Comparison of ENCODE assay signal across 22 mouse cellular contexts in genomic region chr8:121660602-121661001, GRCm38 (mm10). TPM values are rescaled to one million over a fixed set of nuclear protein-coding genes. Genes with fewer than 3 reads are reported as not detected.
DNase-seq lines count a peak whose midpoint lies in the region; ATAC-seq and TF ChIP-seq lines count a peak whose summit lies in the region.
"Had no signal": no experiment of that assay in that cellular context is flagged by ENCODE, and none has a peak within 500 bp of the region (broad histone marks: within the 10 kb centered on the region; RNA-seq: fewer than 3 reads in every experiment).

No protein-coding gene starts in this region.

- ATAC-seq in kidney, embryonic 14.5 days (ENCODE audit: low FRiP score, low TSS enrichment): no peak
- ATAC-seq: activated CD4-positive, CD25-positive, alpha-beta regulatory T cell, adult 4 months; forebrain, postnatal 0 days; Patski had no signal

- peaks cover 15% of the 10 kb centered on the region for H3K4me1 ChIP-seq in kidney, adult 2 months (ENCODE audit: control insufficient read depth, insufficient read depth, low read length)
- peaks cover 11% of the 10 kb centered on the region for H3K4me1 ChIP-seq in kidney, embryonic 14.5 days (ENCODE audit: control insufficient read depth, insufficient read depth, low read length)
- H3K4me1 ChIP-seq in ES-Bruce4 (ENCODE audit: control insufficient read depth, insufficient read depth, low read length): no peaks in the 10 kb centered on the region
- H3K4me1 ChIP-seq: liver, embryonic 15.5 days had no signal

- no peak overlapping the region for H3K4me2 ChIP-seq in kidney, embryonic 14.5 days (replicated peaks; ENCODE audit: low read depth, low read length)
- H3K4me2 ChIP-seq: heart, embryonic 15.5 days; limb, embryonic 15.5 days; liver, embryonic 15.5 days; midbrain, embryonic 12.5 days had no signal

- DNase-seq in cerebellum, postnatal 10 days: peak; percentile 69 to 78
- no peak for DNase-seq in cerebellum, adult 8-10 months
- peak; percentile 86 for DNase-seq in kidney, adult 2 months
- DNase-seq in kidney, postnatal 25 days: peak; percentile 64 to 76
- DNase-seq in T-cell, adult 2 months (ENCODE audit: low spot score): no peak
- DNase-seq: adrenal gland, postnatal 14 days; B cell, adult 2 months; cerebellum, adult 9-10 months; forebrain, postnatal 0 days; gastrocnemius, postnatal 36 days; heart, postnatal 4 days; thymus, postnatal 25 days had no signal

- no peak overlapping the region for H3K27ac ChIP-seq in kidney, adult 2 months (ENCODE audit: insufficient read depth, low read depth, low read length)
- no peak overlapping the region for H3K27ac ChIP-seq in kidney, embryonic 14.5 days (ENCODE audit: low read depth, low read length)
- no peak overlapping the region for H3K27ac ChIP-seq in ES-Bruce4 (ENCODE audit: insufficient read depth, low read length)
- H3K27ac ChIP-seq: forebrain, embryonic 10.5 days; heart, embryonic 15.5 days; limb, embryonic 15.5 days; liver, embryonic 15.5 days; macrophage; midbrain, embryonic 12.5 days had no signal

- TF ChIP-seq CTCF in kidney, adult 2 months (conservative IDR thresholded peaks at IDR 0.05; ENCODE audit: insufficient read depth, insufficient read length, low read depth, low read length): no peak
- no peak for TF ChIP-seq CTCF in ES-Bruce4 (IDR thresholded peaks at IDR 0.05; ENCODE audit: low read depth, low read length)

- H3K27me3 ChIP-seq in kidney, adult 2 months (replicated peaks; ENCODE audit: control insufficient read depth, insufficient read depth, low read length): no peaks in the 10 kb centered on the region
- no peaks in the 10 kb centered on the region for H3K27me3 ChIP-seq in kidney, embryonic 14.5 days (ENCODE audit: control insufficient read depth, insufficient read depth, low read length)
- no peaks in the 10 kb centered on the region for H3K27me3 ChIP-seq in ES-Bruce4 (ENCODE audit: control insufficient read depth, insufficient read depth, low read length, poor library complexity, severe bottlenecking)
- H3K27me3 ChIP-seq: heart, embryonic 15.5 days; limb, embryonic 15.5 days had no signal

- H3K36me3 ChIP-seq in kidney, adult 2 months (ENCODE audit: control insufficient read depth, insufficient read depth, low read length): no peaks in the 10 kb centered on the region
- H3K36me3 ChIP-seq in kidney, embryonic 14.5 days (ENCODE audit: control insufficient read depth, insufficient read depth, low read length): no peaks in the 10 kb centered on the region
- H3K36me3 ChIP-seq in ES-Bruce4 (ENCODE audit: control insufficient read depth, insufficient read depth, low read length, poor library complexity, severe bottlenecking): no peaks in the 10 kb centered on the region
- H3K36me3 ChIP-seq: forebrain, embryonic 10.5 days; heart, embryonic 15.5 days; limb, embryonic 15.5 days; liver, embryonic 15.5 days; midbrain, embryonic 12.5 days had no signal

- H3K4me3 ChIP-seq in kidney, adult 2 months (ENCODE audit: insufficient read depth, low read depth, low read length): no peak overlapping the region
- no peak overlapping the region for H3K4me3 ChIP-seq in kidney, embryonic 14.5 days (ENCODE audit: low read length)
- H3K4me3 ChIP-seq in ES-Bruce4 (ENCODE audit: low read depth, low read length): peak overlapping the region; percentile 25
- H3K4me3 ChIP-seq: forebrain, embryonic 10.5 days; heart, embryonic 15.5 days; limb, embryonic 15.5 days; liver, embryonic 15.5 days; midbrain, embryonic 12.5 days had no signal

- whole genome bisulfite sequencing in kidney, adult 2 months: 27% methylated on average over 15 of the region's 15 CpGs
- WGBS in kidney, embryonic 14.5 days: 67% methylated on average over 15 of the region's 15 CpGs

- no peaks in the 10 kb centered on the region for H3K9me3 ChIP-seq in kidney, embryonic 14.5 days (ENCODE audit: control insufficient read depth, low read length)
- no peaks in the 10 kb centered on the region for H3K9me3 ChIP-seq in ES-Bruce4 (replicated peaks; ENCODE audit: control insufficient read depth, insufficient read depth, low read length, poor library complexity, severe bottlenecking)
- H3K9me3 ChIP-seq: forebrain, embryonic 10.5 days; heart, embryonic 15.5 days; limb, embryonic 15.5 days; liver, embryonic 15.5 days; midbrain, embryonic 12.5 days had no signal

- no peak for TF ChIP-seq POLR2A in kidney, adult 2 months (IDR thresholded peaks at IDR 0.05; ENCODE audit: low read depth, low read length)
- no peak for TF ChIP-seq POLR2A in ES-Bruce4 (IDR thresholded peaks at IDR 0.05; ENCODE audit: insufficient read depth, low read length)

- no peak overlapping the region for H3K9ac ChIP-seq in kidney, embryonic 14.5 days (ENCODE audit: low read depth, low read length)
- H3K9ac ChIP-seq in ES-Bruce4 (ENCODE audit: low read depth, poor library complexity, severe bottlenecking): peak overlapping the region; percentile 5; the same call in 1 of the 2 replicates
- H3K9ac ChIP-seq: forebrain, postnatal 0 days; heart, embryonic 15.5 days; limb, embryonic 15.5 days; liver, embryonic 15.5 days; midbrain, embryonic 12.5 days had no signal

- TF ChIP-seq EP300 in ES-Bruce4 (IDR thresholded peaks at IDR 0.05; ENCODE audit: insufficient read depth, low read depth, low read length): no peak

RNA-seq across cellular contexts. Expression of gene Zcchc14, which starts 7.9 kb away (rescaled TPM):
- 31.4 and 37.0 TPM in 2 replicates for polyA plus RNA-seq in kidney, adult 2 months (2012; rRNA removed)
- 19.3 and 26.9 TPM in 2 replicates for polyA plus RNA-seq in kidney, embryonic 14.5 days (2014; fragmentation: Nextera tagmentation; extraction: Ambion mirVana)
- 38.1 and 39.9 TPM in 2 replicates for polyA plus RNA-seq in ES-Bruce4 (2011; ENCODE audit: insufficient read depth, insufficient read length, low read depth, missing spikeins)

Comparison
In these comparisons a context has a peak if more than half of its experiments do, and no peak if none do; other contexts are left out.
1. DNase-seq: peak in cerebellum, postnatal 10 days (2 of 2), kidney, adult 2 months (single experiment) and kidney, postnatal 25 days (2 of 2); none in cerebellum, adult 8-10 months (single experiment) and T-cell, adult 2 months (single experiment).